Mouse (Mus musculus): ENCODE measurements around the gene Stx6. TPM values are rescaled to one million over a fixed set of nuclear protein-coding genes. Genes with fewer than 3 reads are reported as not detected.

Gene Stx6
- polyA plus RNA-seq, 1 experiment: not detected

GRCm38 (mm10) chr1:155249896-155250295 is 91.4 kb downstream of the Stx6 start:
- Histone ChIP-seq H3K4me1 (ENCODE audit: control insufficient read depth, insufficient read depth, low read length) (peaks cover 8% of the 10 kb centered on the region; the same call in 1 of the 2 replicates), H3K27ac (ENCODE audit: insufficient read depth, low read depth, low read length) (no peak overlapping the region), H3K4me3 (ENCODE audit: insufficient read depth, low read depth, low read length) (no peak overlapping the region)
- TF ChIP-seq CTCF (IDR thresholded peaks at IDR 0.05; ENCODE audit: insufficient read depth, low read depth, low read length): no peak
- TF ChIP-seq POLR2A (IDR thresholded peaks at IDR 0.05; ENCODE audit: insufficient read depth, low read depth, low read length): no peak
- 61% methylated on average over 5 of the region's 5 CpGs for WGBS

- no peak for TF ChIP-seq POLR2A (IDR thresholded peaks at IDR 0.05; ENCODE audit: insufficient read depth, low read depth, low read length)
- no peak for TF ChIP-seq CTCF (IDR thresholded peaks at IDR 0.05; ENCODE audit: insufficient read depth, low read depth, low read length)
- WGBS: 70% methylated on average over 4 of the region's 4 CpGs
- H3K27ac ChIP-seq (ENCODE audit: insufficient read depth, low read depth, low read length): no peak overlapping the region
These were observed 92.1 kb downstream of the Stx6 start for GRCm38 (mm10) chr1:155250531-155251135.

GRCm38 (mm10) chr1:155251596-155251995 is 93.1 kb downstream of the Stx6 start:
- Histone ChIP-seq H3K4me1 (ENCODE audit: control insufficient read depth, insufficient read depth, low read length) (peaks cover 4% of the 10 kb centered on the region; the same call in 1 of the 2 replicates), H3K27ac (ENCODE audit: insufficient read depth, low read depth, low read length) (no peak overlapping the region), H3K4me3 (ENCODE audit: insufficient read depth, low read depth, low read length) (no peak overlapping the region)
- TF ChIP-seq POLR2A (IDR thresholded peaks at IDR 0.05; ENCODE audit: insufficient read depth, low read depth, low read length): no peak
- no peak for TF ChIP-seq CTCF (IDR thresholded peaks at IDR 0.05; ENCODE audit: insufficient read depth, low read depth, low read length)
- 85% methylated on average over 5 of the region's 5 CpGs for WGBS

More at GRCm38 (mm10) chr1:155250531-155251135, 92.1 kb downstream of the Stx6 start:
- Histone ChIP-seq H3K4me1 (ENCODE audit: control insufficient read depth, insufficient read depth, low read length) (peaks cover 5% of the 10 kb centered on the region; the same call in 1 of the 2 replicates), H3K4me3 (ENCODE audit: insufficient read depth, low read depth, low read length) (no peak overlapping the region)

GRCm38 (mm10) chr1:155252631-155253121 is 94.2 kb downstream of the Stx6 start:
- no peak overlapping the region for H3K27ac ChIP-seq (ENCODE audit: insufficient read depth, low read depth, low read length)
- peaks cover 4% of the 10 kb centered on the region; the same call in 1 of the 2 replicates for H3K4me1 ChIP-seq (ENCODE audit: control insufficient read depth, insufficient read depth, low read length)
- 72% methylated on average over 6 of the region's 6 CpGs for WGBS
- H3K4me3 ChIP-seq (ENCODE audit: insufficient read depth, low read depth, low read length): no peak overlapping the region
- TF ChIP-seq CTCF (IDR thresholded peaks at IDR 0.05; ENCODE audit: insufficient read depth, low read depth, low read length): no peak
- TF ChIP-seq POLR2A (IDR thresholded peaks at IDR 0.05; ENCODE audit: insufficient read depth, low read depth, low read length): no peak

GRCm38 (mm10) chr1:155253126-155253525 is 94.6 kb downstream of the Stx6 start:
- WGBS: 63% methylated on average over 12 of the region's 12 CpGs
- Histone ChIP-seq H3K4me3 (ENCODE audit: insufficient read depth, low read depth, low read length) (no peak overlapping the region), H3K27ac (ENCODE audit: insufficient read depth, low read depth, low read length) (no peak overlapping the region), H3K4me1 (ENCODE audit: control insufficient read depth, insufficient read depth, low read length) (peaks cover 4% of the 10 kb centered on the region; the same call in 1 of the 2 replicates)
- TF ChIP-seq CTCF (IDR thresholded peaks at IDR 0.05; ENCODE audit: insufficient read depth, low read depth, low read length): no peak
- TF ChIP-seq POLR2A (IDR thresholded peaks at IDR 0.05; ENCODE audit: insufficient read depth, low read depth, low read length): no peak

- H3K4me3 ChIP-seq (ENCODE audit: insufficient read depth, low read depth, low read length): no peak overlapping the region
- WGBS: 85% methylated on average over 8 of the region's 8 CpGs
- peaks cover 4% of the 10 kb centered on the region; the same call in 1 of the 2 replicates for H3K4me1 ChIP-seq (ENCODE audit: control insufficient read depth, insufficient read depth, low read length)
These were observed 95.8 kb downstream of the Stx6 start for GRCm38 (mm10) chr1:155254309-155254708.

More at GRCm38 (mm10) chr1:155254309-155254708, 95.8 kb downstream of the Stx6 start:
- TF ChIP-seq CTCF (IDR thresholded peaks at IDR 0.05; ENCODE audit: insufficient read depth, low read depth, low read length): no peak
- no peak for TF ChIP-seq POLR2A (IDR thresholded peaks at IDR 0.05; ENCODE audit: insufficient read depth, low read depth, low read length)
- H3K27ac ChIP-seq (ENCODE audit: insufficient read depth, low read depth, low read length): no peak overlapping the region

Other genes with a start within 250 kb of the Stx6 start
- not detected in 2 replicates for gene Ier5, start 59.1 kb upstream of the Stx6 start, polyA plus RNA-seq (2012; ENCODE audit: insufficient read depth, insufficient read length, low replicate concordance, missing spikeins)
- not detected in 2 replicates for gene Mr1, start 11.9 kb upstream of the Stx6 start, polyA plus RNA-seq (2012; ENCODE audit: insufficient read depth, insufficient read length, low replicate concordance, missing spikeins)
- gene BC034090, start 85.7 kb downstream of the Stx6 start, polyA plus RNA-seq (2012; ENCODE audit: insufficient read depth, insufficient read length, low replicate concordance, missing spikeins): not detected in 2 replicates